Mouse (Mus musculus): ENCODE results near the gene 4931428F04Rik. TPM values are rescaled to one million over a fixed set of nuclear protein-coding genes. Genes with fewer than 3 reads are reported as not detected.
A peak's percentile ranks its signal among the peaks of the same experiment; 100 is the strongest.
"Not testable (repeated sequence)": the region's sequence is repeated elsewhere in the genome, so short reads cannot be mapped to it uniquely, and the experiment has no call there.

The 4931428F04Rik gene
- total RNA-seq, 2 experiments from 2014 or later = 20.5 to 23.4 TPM

GRCm38 (mm10) chr8:105260371-105261099, 29.1 kb downstream of the 4931428F04Rik start:
- DNase-seq = no peak

GRCm38 (mm10) chr8:105259721-105260320, 29.8 kb downstream of the 4931428F04Rik start:
- DNase-seq = peak; percentile 64 to 70

GRCm38 (mm10) chr8:105258911-105259720, 30.5 kb downstream of the 4931428F04Rik start:
- DNase-seq = no peak

GRCm38 (mm10) chr8:105257318-105258114, 32.1 kb downstream of the 4931428F04Rik start:
- no peak for DNase-seq

GRCm38 (mm10) chr8:105254966-105255350, 34.7 kb downstream of the 4931428F04Rik start, which contains the start of gene B3gnt9:
Gene B3gnt9 (minus strand): TSS chr8:105255153.
- no peak for DNase-seq

- DNase-seq = peak; percentile 86
These were observed 35.3 kb downstream of the 4931428F04Rik start for GRCm38 (mm10) chr8:105254152-105254965.

GRCm38 (mm10) chr8:105253766-105254151, 35.9 kb downstream of the 4931428F04Rik start:
- DNase-seq = no peak

- DNase-seq = no peak
These were observed 36.8 kb downstream of the 4931428F04Rik start for GRCm38 (mm10) chr8:105252680-105253537.

GRCm38 (mm10) chr8:105251954-105252353, 37.7 kb downstream of the 4931428F04Rik start:
- no peak for DNase-seq

- no peak for DNase-seq
These were observed 48.6 kb downstream of the 4931428F04Rik start for GRCm38 (mm10) chr8:105241016-105241415.

- DNase-seq = no peak
These were observed 52.1 kb downstream of the 4931428F04Rik start for GRCm38 (mm10) chr8:105237442-105238142.

- no peak for DNase-seq
These were observed 54.5 kb downstream of the 4931428F04Rik start for GRCm38 (mm10) chr8:105235206-105235605.

- no peak for DNase-seq
These were observed 56.3 kb downstream of the 4931428F04Rik start for GRCm38 (mm10) chr8:105233126-105233935.

GRCm38 (mm10) chr8:105232321-105232693, 57.4 kb downstream of the 4931428F04Rik start:
- DNase-seq = not testable (repeated sequence)

GRCm38 (mm10) chr8:105231503-105232320, 58.0 kb downstream of the 4931428F04Rik start:
- DNase-seq = no peak

Data from layer of hippocampus, postnatal 36 days (tissue).